Mouse (Mus musculus) stomach, embryonic 15.5 days (tissue): Measurements from ENCODE around the gene Acaca. TPM values are rescaled to one million over a fixed set of nuclear protein-coding genes. Genes with fewer than 3 reads are reported as not detected.

Source experiments
- ATAC-seq: fragments of 200-750 bp; cut with Nextera tagmentation; 2 replicates; pipeline ENCODE4 v1.8.0; 2017; ENCODE audit warnings: low read depth, moderate number of reproducible peaks, moderate TSS enrichment; ENCODE audit not compliant: insufficient read depth, low FRiP score
- H3K27ac ChIP-seq: fragments of 300-500 bp; sonication (generic); 2 replicates; pipeline ENCODE4 v1.5.1; 2015; ENCODE audit warnings: mild to moderate bottlenecking, inconsistent platforms
- H3K27me3 ChIP-seq: fragments of 300-500 bp; sonication (generic); replicated peaks from 2 replicates; pipeline ENCODE4 v1.6.1; 2015; ENCODE audit warnings: inconsistent platforms
- H3K36me3 ChIP-seq: fragments of 300-500 bp; sonication (generic); 2 replicates; pipeline ENCODE4 v1.6.1; 2015; ENCODE audit warnings: inconsistent platforms
- H3K4me1 ChIP-seq: fragments of 300-500 bp; sonication (generic); 2 replicates; pipeline ENCODE4 v1.6.1; 2015; ENCODE audit warnings: inconsistent platforms
- H3K4me2 ChIP-seq: fragments of 300-500 bp; sonication (generic); 2 replicates; pipeline ENCODE4 v1.6.1; 2015; ENCODE audit warnings: mild to moderate bottlenecking, inconsistent platforms
- H3K4me3 ChIP-seq: fragments of 300-500 bp; sonication (generic); replicated peaks from 2 replicates; pipeline ENCODE4 v1.5.1; 2015; ENCODE audit warnings: inconsistent platforms
- H3K9ac ChIP-seq: fragments of 300-500 bp; sonication (generic); 2 replicates; pipeline ENCODE4 v1.6.1; 2015; ENCODE audit warnings: inconsistent platforms
- H3K9me3 ChIP-seq: fragments of 300-500 bp; sonication (generic); 2 replicates; pipeline ENCODE4 v1.6.1; 2016; ENCODE audit warnings: inconsistent platforms
- WGBS: fragments of 180-500 bp; shearing (Covaris S2); methylation state at CpG from one replicate; pipeline ENCODE4 v1.1.7; 2015; 5-methylcytosine and 5-hydroxymethylcytosine counted together
- polyA plus RNA-seq: library from polyadenylated mRNA; unstranded; fragments of >200 nt; fragmentation: Nextera tagmentation; extraction: Ambion mirVana; gene quantifications from 2 replicates; pipeline ENCODE4 v1.2.1, GENCODE M21; 2015

The Acaca gene
- polyA plus RNA-seq, 1 experiment from 2014 or later = 14.2 TPM

DNA sequence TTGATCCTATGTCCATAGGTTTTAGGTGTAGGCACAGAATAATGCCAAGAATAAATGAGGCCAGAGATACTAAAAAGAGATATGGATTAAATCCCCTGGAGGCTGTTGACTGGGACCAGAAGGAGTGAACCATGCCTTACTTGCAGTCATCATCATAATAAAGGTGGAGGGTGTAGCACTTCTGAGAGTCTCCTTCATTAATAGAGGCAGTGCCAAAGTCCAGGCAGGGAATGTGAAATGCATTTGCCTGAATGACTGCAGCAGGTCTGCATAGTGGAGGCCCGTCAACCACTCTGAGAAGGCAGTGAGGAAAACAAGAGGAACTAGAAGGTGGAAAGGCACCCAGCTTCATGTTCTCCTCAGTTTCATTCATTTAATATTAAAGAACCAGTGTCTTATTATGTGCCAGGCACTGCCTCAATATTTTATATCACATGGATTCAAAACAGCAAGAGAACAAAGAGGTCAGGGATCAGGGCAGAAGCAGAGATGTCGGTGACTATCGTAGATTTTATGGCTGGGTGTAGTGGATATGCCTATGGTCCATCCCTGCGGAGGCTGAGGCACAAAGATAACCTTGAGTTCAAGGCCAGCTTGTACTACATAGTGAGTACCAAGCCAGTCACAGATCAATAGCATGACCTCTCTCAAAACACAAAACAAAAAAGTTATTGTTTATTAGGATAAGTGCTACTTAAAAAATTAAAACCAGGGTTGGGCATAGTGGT lies 27.2 kb downstream of the Acaca start:
- Histone ChIP-seq H3K27me3 (no peaks in the 10 kb centered on the region), H3K4me3 (no peak overlapping the region), H3K36me3 (no peaks in the 10 kb centered on the region), H3K27ac (no peak overlapping the region), H3K9me3 (no peaks in the 10 kb centered on the region), H3K4me2 (no peak overlapping the region), H3K4me1 (no peaks in the 10 kb centered on the region), H3K9ac (no peak overlapping the region)
- 88% methylated on average over 4 of the region's 4 CpGs for WGBS
- ATAC-seq = no peak

DNA sequence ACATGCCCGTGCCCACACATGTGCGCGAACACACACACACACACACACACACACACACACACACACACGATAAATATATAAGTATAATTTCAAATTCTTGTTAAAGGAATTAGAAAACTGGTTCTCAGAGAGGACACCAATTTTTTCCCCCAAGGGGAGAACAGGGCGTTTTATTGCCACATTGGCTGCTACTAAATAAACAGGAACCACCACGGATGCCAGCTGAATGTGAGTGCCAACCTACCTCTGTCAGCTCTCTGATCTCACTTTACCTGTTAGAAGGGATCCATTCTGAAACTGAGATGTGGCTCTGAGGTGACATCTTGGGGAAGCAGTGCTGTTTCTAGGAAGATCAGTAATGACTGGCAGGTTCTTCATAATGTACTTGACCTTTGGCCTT lies 34.7 kb downstream of the Acaca start:
- H3K9ac ChIP-seq = no peak overlapping the region
- H3K27ac ChIP-seq = no peak overlapping the region
- 79% methylated on average over 6 of the region's 6 CpGs for WGBS
- H3K4me2 ChIP-seq = no peak overlapping the region
- no peaks in the 10 kb centered on the region for H3K36me3 ChIP-seq
- H3K27me3 ChIP-seq = no peaks in the 10 kb centered on the region
- H3K9me3 ChIP-seq = no peaks in the 10 kb centered on the region
- ATAC-seq = no peak
- H3K4me3 ChIP-seq = no peak overlapping the region
- H3K4me1 ChIP-seq = no peaks in the 10 kb centered on the region

DNA sequence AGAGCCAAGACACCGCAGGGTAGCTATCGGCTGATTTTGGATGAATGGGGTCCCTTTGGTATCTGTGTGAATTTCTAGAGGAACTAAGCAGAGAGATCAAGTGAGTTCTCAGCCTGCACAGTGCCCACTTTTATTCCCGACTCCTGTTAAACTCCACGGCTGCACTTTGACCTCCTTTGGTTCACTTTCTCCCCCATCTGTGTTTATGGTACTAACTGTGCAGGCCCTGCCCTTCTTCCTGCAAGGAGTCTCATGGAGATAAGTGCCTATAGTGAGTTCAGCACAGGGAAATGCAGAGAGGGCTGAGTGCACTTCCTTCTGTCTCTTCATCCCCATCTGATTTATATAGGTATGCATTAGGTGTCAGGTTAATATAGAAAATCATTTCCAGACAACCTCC lies 35.1 kb downstream of the Acaca start:
- H3K4me3 ChIP-seq = no peak overlapping the region
- H3K36me3 ChIP-seq = no peaks in the 10 kb centered on the region
- no peaks in the 10 kb centered on the region for H3K4me1 ChIP-seq
- 50% methylated on average over 4 of the region's 4 CpGs for WGBS
- no peak overlapping the region for H3K9ac ChIP-seq
- ATAC-seq = no peak
- no peak overlapping the region for H3K4me2 ChIP-seq
- no peak overlapping the region for H3K27ac ChIP-seq
- H3K9me3 ChIP-seq = no peaks in the 10 kb centered on the region
- no peaks in the 10 kb centered on the region for H3K27me3 ChIP-seq

DNA sequence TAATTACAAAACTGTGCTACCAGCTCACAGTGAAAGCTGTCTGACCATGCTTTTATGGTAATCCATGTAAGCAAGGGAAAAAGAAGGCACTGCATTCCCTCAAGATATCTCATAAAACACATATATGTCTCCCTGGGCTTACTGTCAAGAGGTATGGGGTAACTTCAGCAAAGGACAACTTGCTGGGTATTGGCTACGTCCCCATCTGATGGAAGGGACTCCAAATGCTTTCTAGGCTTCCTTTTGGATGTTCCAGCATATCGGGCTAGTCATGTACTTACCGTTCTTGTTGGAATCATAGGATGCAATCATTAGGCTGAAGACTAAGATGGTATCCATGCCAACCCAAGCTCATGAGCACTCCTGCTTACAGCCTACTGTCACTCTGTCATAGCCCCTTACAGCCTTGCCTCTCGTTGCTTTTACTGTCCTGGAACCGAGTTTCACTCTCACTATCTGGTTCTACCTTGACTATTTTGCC lies 37.6 kb downstream of the Acaca start, which contains the start of gene Gm11437:
Gene Gm11437, minus strand, starts transcription at position 431 of the 481 bp plus-strand sequence.
- Histone ChIP-seq H3K4me3 (no peak within 1 kb of the TSS), H3K36me3 (no peaks in the 10 kb centered on the region), H3K4me1 (no peaks in the 10 kb centered on the region), H3K4me2 (no peak within 1 kb of the TSS), H3K27ac (no peak within 1 kb of the TSS), H3K27me3 (no peaks in the 10 kb centered on the region), H3K9me3 (no peaks in the 10 kb centered on the region), H3K9ac (no peak within 1 kb of the TSS)
- no peak for ATAC-seq
- 75% methylated on average over 5 of the region's 5 CpGs for WGBS

DNA sequence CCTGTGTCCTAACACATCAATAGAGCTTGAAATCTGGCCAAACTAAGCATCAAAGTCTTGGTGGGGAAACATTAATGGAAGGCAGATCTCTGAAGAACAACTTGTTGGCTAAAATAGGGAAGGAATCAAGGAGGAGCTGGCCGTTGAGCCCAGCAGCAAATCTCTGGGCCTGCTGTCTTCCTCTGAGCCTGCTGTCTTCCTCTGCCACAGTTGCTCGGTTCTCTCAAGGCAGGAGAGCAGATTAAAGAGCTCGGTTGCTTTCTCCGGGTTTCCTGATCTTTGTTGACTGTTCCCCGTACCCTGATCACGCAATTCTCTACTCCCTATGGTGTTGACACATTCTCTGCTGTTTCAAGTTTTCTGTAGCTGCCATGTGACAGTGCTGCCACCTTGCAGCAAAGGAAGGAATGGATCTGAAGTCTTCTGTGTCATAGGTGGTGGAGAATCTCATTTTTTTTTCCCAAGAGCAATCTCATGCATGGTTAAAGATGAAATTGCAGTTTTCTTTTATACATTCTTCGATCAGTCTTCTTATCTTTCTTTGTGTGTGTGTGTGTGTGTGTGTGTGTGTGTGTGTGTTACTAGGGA lies 39.3 kb downstream of the Acaca start:
- Histone ChIP-seq H3K4me1 (no peaks in the 10 kb centered on the region), H3K4me3 (no peak overlapping the region), H3K36me3 (no peaks in the 10 kb centered on the region), H3K27ac (no peak overlapping the region), H3K9me3 (no peaks in the 10 kb centered on the region), H3K27me3 (no peaks in the 10 kb centered on the region), H3K9ac (no peak overlapping the region), H3K4me2 (peak overlapping the region; percentile 40)
- 21% methylated on average over 7 of the region's 7 CpGs for WGBS
- peak; percentile 58; the same call in 1 of the 2 replicates for ATAC-seq

DNA sequence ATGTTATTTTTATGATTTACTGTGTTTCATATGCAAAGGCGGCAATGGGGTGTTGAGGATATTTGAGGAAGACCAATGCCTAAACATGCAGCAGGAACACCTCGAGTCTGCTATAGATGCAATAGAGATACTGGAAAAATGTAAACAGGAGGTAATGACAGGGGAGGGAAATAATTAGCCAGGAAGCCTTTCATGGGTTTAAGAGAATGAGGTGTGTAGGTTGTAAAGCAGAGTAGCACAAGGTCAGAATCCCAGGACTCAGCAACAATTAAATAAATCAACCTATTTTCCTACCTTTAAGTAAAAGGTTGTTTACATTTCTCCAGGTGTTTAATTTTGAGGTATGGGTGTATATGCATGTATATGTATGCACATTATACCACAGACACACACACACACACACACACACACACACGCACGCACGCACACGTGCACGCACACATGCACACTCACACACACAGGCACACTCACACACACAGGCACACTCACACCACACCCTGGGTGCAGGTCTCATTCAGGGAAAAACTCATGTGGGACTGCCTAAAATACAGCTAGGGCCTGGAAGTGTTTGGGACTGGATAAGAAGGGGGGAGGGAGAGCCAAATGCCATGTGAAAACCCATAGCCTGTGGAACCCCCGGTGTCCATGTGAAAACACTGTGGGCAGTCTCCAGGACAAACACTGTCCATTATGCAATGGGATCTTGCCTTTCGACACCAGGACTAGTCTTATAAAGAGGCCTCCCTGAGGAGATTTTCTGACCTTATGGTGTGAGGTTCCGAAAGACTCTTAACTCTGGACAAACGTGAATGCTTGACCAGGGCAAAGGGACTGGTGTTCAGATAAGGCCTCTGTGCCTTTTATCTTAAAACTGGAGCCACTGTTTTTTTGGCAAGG lies 43.3 kb downstream of the Acaca start:
- no peak for ATAC-seq
- H3K27ac ChIP-seq = no peak overlapping the region
- H3K27me3 ChIP-seq = no peaks in the 10 kb centered on the region
- H3K4me2 ChIP-seq = no peak overlapping the region
- H3K9ac ChIP-seq = no peak overlapping the region
- no peaks in the 10 kb centered on the region for H3K9me3 ChIP-seq
- H3K4me1 ChIP-seq = no peaks in the 10 kb centered on the region
- WGBS = 68% methylated on average over 11 of the region's 11 CpGs
- H3K4me3 ChIP-seq = no peak overlapping the region
- no peaks in the 10 kb centered on the region for H3K36me3 ChIP-seq

DNA sequence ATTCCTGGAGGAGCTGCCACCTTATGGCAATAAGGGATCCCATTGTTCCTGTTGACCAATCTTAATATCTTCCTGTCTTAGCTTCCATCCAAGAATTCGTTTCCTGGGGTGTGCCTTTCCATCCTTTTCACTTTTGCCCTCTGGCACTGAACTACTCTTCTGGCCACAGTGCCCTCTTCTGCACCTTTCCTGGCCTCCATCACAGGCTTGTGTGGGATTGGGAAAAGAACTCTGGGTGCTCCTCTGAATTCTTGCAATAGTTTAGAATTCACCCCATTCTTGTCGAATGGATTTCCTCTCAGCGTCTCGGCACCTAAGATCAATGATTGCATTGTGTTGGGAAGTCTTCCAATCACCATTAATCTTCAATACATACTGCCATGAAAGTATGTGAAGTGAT lies 49.1 kb downstream of the Acaca start:
- Histone ChIP-seq H3K9ac (no peak overlapping the region), H3K27ac (peak overlapping the region; percentile 88)

DNA sequence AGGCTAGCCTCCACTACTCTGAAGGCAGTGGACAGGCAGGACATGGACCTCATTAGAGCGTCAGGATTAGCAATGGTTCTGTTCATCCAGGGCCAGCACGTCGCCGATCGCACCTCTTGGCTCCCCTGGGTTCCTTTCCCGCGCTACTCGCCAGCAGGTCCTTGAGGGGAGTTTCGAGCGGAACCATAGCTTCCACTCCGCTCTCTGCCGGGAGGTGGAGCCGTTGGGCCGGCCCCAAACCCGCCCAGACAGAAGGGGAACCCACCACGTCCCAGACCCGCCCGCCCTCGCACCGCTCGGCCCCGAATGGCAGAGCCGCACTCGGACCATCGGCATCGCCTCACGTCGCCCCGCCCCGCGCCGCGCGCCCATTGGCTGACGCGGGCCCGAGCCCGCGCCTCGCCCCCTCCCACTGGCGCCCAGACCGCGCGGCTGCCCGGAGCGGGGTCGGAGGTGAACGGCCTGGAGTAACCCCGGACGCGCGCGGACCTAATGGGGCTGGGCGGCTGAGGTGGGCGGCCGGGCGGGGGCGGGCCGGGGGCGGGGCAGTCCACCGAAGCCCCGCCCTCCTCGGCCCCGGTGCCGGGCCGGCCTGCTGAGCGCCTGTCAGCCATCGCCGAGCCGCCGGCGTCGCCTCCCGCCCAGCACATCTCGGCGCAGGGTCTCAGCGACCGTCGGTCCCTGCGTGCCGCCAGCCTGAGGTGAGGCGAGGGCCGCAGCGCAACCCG lies 49.9 kb downstream of the Acaca start:
- Histone ChIP-seq H3K27ac (peak overlapping the region; percentile 88), H3K4me1 (peaks cover 9% of the 10 kb centered on the region; the same call in 1 of the 2 replicates), H3K4me3 (peak overlapping the region; percentile 82), H3K4me2 (peak overlapping the region; percentile 80), H3K9me3 (no peaks in the 10 kb centered on the region), H3K27me3 (no peaks in the 10 kb centered on the region), H3K9ac (peak overlapping the region; percentile 60), H3K36me3 (no peaks in the 10 kb centered on the region)
- whole genome bisulfite sequencing = 1% methylated on average over 48 of the region's 85 CpGs
- ATAC-seq = peak; percentile 98

More for the DNA sequence above, 49.1 kb downstream of the Acaca start:
- Histone ChIP-seq H3K36me3 (no peaks in the 10 kb centered on the region), H3K4me2 (peak overlapping the region; percentile 80), H3K9me3 (no peaks in the 10 kb centered on the region), H3K4me1 (peaks cover 9% of the 10 kb centered on the region; the same call in 1 of the 2 replicates), H3K4me3 (peak overlapping the region; percentile 82; the same call in 1 of the 2 replicates), H3K27me3 (no peaks in the 10 kb centered on the region)
- no peak for ATAC-seq
- 21% methylated on average over 4 of the region's 4 CpGs for WGBS

DNA sequence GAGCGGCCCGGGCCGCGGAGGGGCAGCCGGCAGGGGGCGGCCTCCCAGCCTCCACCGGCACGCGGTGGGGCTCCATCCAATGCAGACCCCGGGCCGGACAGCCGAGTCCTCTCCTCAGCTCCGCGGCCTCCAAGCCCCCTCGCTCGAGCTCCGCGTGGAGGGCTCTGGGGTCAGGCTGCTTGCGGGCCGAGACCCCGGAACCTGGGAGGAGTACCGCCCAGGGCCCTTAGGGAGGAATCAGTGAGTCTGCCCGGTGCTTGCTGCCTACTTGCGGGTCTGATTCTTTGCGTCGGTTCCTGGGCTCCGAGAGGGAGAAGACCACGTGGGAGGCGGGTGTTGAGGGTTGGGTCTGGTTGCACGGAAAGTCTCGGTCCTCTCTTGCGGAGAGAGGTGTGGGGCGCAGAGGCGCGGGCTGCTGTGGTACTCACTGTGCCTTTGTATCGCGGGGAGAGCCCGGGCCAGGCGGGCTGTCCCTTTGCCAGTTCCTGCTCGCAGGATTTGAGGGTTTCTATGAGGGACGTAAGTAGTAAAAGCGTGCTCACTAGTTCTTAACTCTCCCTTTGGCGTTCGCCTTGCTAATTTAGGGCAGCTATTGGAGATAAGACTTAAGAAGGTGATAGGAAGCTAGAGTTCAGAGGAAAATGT lies 50.6 kb downstream of the Acaca start:
- H3K4me1 ChIP-seq = peaks cover 9% of the 10 kb centered on the region; the same call in 1 of the 2 replicates
- peak overlapping the region; percentile 88 for H3K27ac ChIP-seq
- peak overlapping the region; percentile 82 for H3K4me3 ChIP-seq
- H3K9ac ChIP-seq = peak overlapping the region; percentile 60
- peak; percentile 13 for ATAC-seq
- no peaks in the 10 kb centered on the region for H3K9me3 ChIP-seq
- no peaks in the 10 kb centered on the region for H3K36me3 ChIP-seq
- H3K27me3 ChIP-seq = no peaks in the 10 kb centered on the region
- under 1% methylated on average over 44 of the region's 44 CpGs for WGBS
- peak overlapping the region; percentile 80 for H3K4me2 ChIP-seq

DNA sequence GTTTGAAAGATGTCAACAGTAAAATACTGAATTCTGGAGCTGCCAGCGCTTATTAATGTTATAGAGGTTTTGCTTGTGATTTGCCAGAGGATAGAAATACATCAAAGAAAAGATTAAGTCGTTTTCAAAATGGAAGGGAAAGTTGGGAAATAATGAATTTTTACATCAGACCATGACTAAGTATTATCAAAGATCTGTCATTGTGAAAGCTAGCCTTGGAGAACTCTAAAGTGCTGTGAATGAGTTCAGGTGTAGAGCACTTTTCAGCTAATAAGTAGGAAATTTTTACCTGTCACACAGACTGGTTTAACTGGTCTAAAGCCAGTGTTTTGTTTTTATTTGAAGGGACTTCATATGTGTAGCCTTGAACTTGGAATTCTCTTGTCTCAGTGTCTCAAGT lies 51.8 kb downstream of the Acaca start:
- Histone ChIP-seq H3K4me2 (peak overlapping the region; percentile 80), H3K4me1 (peaks cover 9% of the 10 kb centered on the region; the same call in 1 of the 2 replicates), H3K27me3 (no peaks in the 10 kb centered on the region), H3K9me3 (no peaks in the 10 kb centered on the region), H3K4me3 (no peak overlapping the region; the same call in 1 of the 2 replicates), H3K27ac (no peak overlapping the region), H3K9ac (no peak overlapping the region), H3K36me3 (no peaks in the 10 kb centered on the region)
- 64% methylated on average over 2 of the region's 2 CpGs for WGBS
- ATAC-seq = no peak

DNA sequence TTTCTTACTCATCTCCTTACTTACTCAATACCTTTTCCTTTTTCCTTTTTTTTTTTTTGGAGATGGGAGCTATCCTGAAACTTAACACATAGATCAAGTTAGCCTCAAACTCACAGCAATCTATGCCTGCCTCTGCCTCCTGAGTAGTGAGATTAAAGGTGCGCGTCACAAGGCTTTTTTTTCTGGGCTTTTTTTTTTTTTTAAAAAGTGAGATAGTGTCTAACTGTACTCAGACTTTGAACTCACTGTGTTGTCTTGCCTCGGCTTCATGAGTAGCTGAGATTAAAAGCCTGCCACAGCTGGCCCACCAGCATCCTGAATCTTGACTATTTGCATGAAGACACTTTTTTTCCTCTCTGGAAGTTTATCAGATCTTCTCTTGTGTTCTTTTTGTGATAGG lies 59.1 kb downstream of the Acaca start:
- H3K36me3 ChIP-seq = no peaks in the 10 kb centered on the region
- H3K27me3 ChIP-seq = no peaks in the 10 kb centered on the region
- no peak overlapping the region for H3K9ac ChIP-seq
- no peak overlapping the region for H3K4me2 ChIP-seq
- WGBS = 72% methylated on average over 3 of the region's 3 CpGs
- ATAC-seq = no peak
- H3K4me1 ChIP-seq = no peaks in the 10 kb centered on the region
- H3K4me3 ChIP-seq = no peak overlapping the region
- H3K9me3 ChIP-seq = no peaks in the 10 kb centered on the region
- H3K27ac ChIP-seq = no peak overlapping the region
